Mouse (Mus musculus) small intestine, adult 2 months (tissue): ENCODE data around the gene Eng. TPM values are rescaled to one million over a fixed set of nuclear protein-coding genes. Genes with fewer than 3 reads are reported as not detected.

Source experiments
- H3K27ac ChIP-seq: fragments of 200-500 bp; 2 replicates; pipeline ENCODE4 v1.5.1; 2012; ENCODE audit warnings: low read depth, low read length, control low read depth, inconsistent platforms; ENCODE audit not compliant: insufficient read depth
- H3K27me3 ChIP-seq: fragments of 200-500 bp; 2 replicates; pipeline ENCODE4 v1.6.1; 2012; ENCODE audit warnings: mild to moderate bottlenecking, moderate library complexity, low read length, inconsistent platforms; ENCODE audit not compliant: control insufficient read depth, insufficient read depth
- H3K36me3 ChIP-seq: fragments of 200-500 bp; 2 replicates; pipeline ENCODE4 v1.6.1; 2012; ENCODE audit warnings: mild to moderate bottlenecking, low read length, control low read depth, inconsistent platforms; ENCODE audit not compliant: control insufficient read depth, insufficient read depth
- H3K4me1 ChIP-seq: fragments of 200-500 bp; 2 replicates; pipeline ENCODE4 v1.6.1; 2012; ENCODE audit warnings: low read length, inconsistent platforms, mixed read lengths; ENCODE audit not compliant: control insufficient read depth, insufficient read depth, insufficient read length
- H3K4me3 ChIP-seq: fragments of 200-500 bp; 2 replicates; pipeline ENCODE4 v1.5.1; 2012; ENCODE audit warnings: low read depth, mild to moderate bottlenecking, control low read depth, inconsistent platforms, low read length, moderate library complexity
- CTCF ChIP-seq: fragments of 200-500 bp; IDR thresholded peaks from 2 replicates; pipeline ENCODE4 v1.5.1; 2012; ENCODE audit warnings: low read depth, mild to moderate bottlenecking, control low read depth, inconsistent platforms, low read length, moderate library complexity, mixed read lengths; ENCODE audit not compliant: insufficient replicate concordance, insufficient read length; ENCODE audit errors: extremely low read depth
- POLR2A ChIP-seq: fragments of 200-500 bp; IDR thresholded peaks from 2 replicates; pipeline ENCODE4 v1.6.1; 2012; ENCODE audit warnings: low read depth, mild to moderate bottlenecking, control low read depth, inconsistent platforms, low read length, moderate library complexity
- WGBS: fragments of 180-500 bp; shearing (Covaris S2); methylation state at CpG from one replicate; pipeline ENCODE4 v1.1.7; 2018; 5-methylcytosine and 5-hydroxymethylcytosine counted together
- polyA plus RNA-seq: library from polyadenylated mRNA; depleted of rRNA; stranded (reverse); fragments of >200 nt; gene quantifications from 2 replicates; pipeline ENCODE4 v1.2.3, GENCODE M21; 2012

Gene Eng
- polyA plus RNA-seq, 1 experiment, result 54.4 TPM

GRCm38 (mm10) chr2:32602600-32603054 lies 43.8 kb upstream of the Eng start:
- H3K36me3 ChIP-seq, result no peaks in the 10 kb centered on the region; the same call in 1 of the 2 replicates
- peaks cover 8% of the 10 kb centered on the region for H3K4me1 ChIP-seq
- peaks cover 11% of the 10 kb centered on the region for H3K27me3 ChIP-seq
- 0 out of 2 replicates have a peak, but pooled peaks have one; percentile 17 for TF ChIP-seq POLR2A
- peak; percentile 93 for TF ChIP-seq CTCF
- peak overlapping the region; percentile 23 for H3K4me3 ChIP-seq
- H3K27ac ChIP-seq, result no peak overlapping the region
- WGBS, result 1% methylated on average over 11 of the region's 11 CpGs

GRCm38 (mm10) chr2:32604631-32605030 lies 41.8 kb upstream of the Eng start:
- H3K36me3 ChIP-seq, result no peaks in the 10 kb centered on the region
- WGBS, result 48% methylated on average over 10 of the region's 10 CpGs
- no peak for TF ChIP-seq POLR2A
- no peak for TF ChIP-seq CTCF
- peaks cover 11% of the 10 kb centered on the region for H3K4me1 ChIP-seq
- H3K27ac ChIP-seq, result no peak overlapping the region
- H3K27me3 ChIP-seq, result peaks cover 16% of the 10 kb centered on the region
- H3K4me3 ChIP-seq, result no peak overlapping the region

- peaks cover 8% of the 10 kb centered on the region for H3K4me1 ChIP-seq
- peak overlapping the region; percentile 66 for H3K4me3 ChIP-seq
- H3K27ac ChIP-seq, result no peak overlapping the region
- WGBS, result 14% methylated on average over 55 of the region's 55 CpGs
- H3K36me3 ChIP-seq, result no peaks in the 10 kb centered on the region
- TF ChIP-seq POLR2A (no peak), CTCF (peak; percentile 52; the same call in 1 of the 2 replicates)
- H3K27me3 ChIP-seq, result peaks cover 16% of the 10 kb centered on the region
Observed at GRCm38 (mm10) chr2:32606161-32607142, 39.9 kb upstream of the Eng start.

GRCm38 (mm10) chr2:32607262-32607947 lies 39.0 kb upstream of the Eng start:
- WGBS, result 8% methylated on average over 34 of the region's 34 CpGs
- Histone ChIP-seq H3K27me3 (peaks cover 16% of the 10 kb centered on the region), H3K27ac (0 out of 2 replicates have a peak overlapping the region, but pooled peaks have one; percentile 12), H3K36me3 (no peaks in the 10 kb centered on the region), H3K4me1 (peaks cover 8% of the 10 kb centered on the region), H3K4me3 (peak overlapping the region; percentile 66)
- TF ChIP-seq CTCF (no peak), POLR2A (no peak)

GRCm38 (mm10) chr2:32608141-32608777 lies 38.1 kb upstream of the Eng start:
- Histone ChIP-seq H3K36me3 (no peaks in the 10 kb centered on the region), H3K27ac (peak overlapping the region; percentile 54), H3K27me3 (peaks cover 16% of the 10 kb centered on the region), H3K4me3 (peak overlapping the region; percentile 66), H3K4me1 (peaks cover 8% of the 10 kb centered on the region)
- WGBS, result 11% methylated on average over 25 of the region's 25 CpGs
- no peak for TF ChIP-seq POLR2A
- no peak for TF ChIP-seq CTCF

- WGBS, result 69% methylated on average over 18 of the region's 18 CpGs
- peaks cover 16% of the 10 kb centered on the region for H3K27me3 ChIP-seq
- H3K4me1 ChIP-seq, result peaks cover 8% of the 10 kb centered on the region
- TF ChIP-seq CTCF, result no peak
- no peak for TF ChIP-seq POLR2A
- H3K36me3 ChIP-seq, result no peaks in the 10 kb centered on the region
- H3K27ac ChIP-seq, result peak overlapping the region; percentile 45
- peak overlapping the region; percentile 66 for H3K4me3 ChIP-seq
Observed at GRCm38 (mm10) chr2:32608778-32609435, 37.5 kb upstream of the Eng start.
